Mouse (Mus musculus) left cerebral cortex, adult 2 months (tissue): Measurements from ENCODE around the gene Tenm4. TPM values are rescaled to one million over a fixed set of nuclear protein-coding genes. Genes with fewer than 3 reads are reported as not detected.

Experiments
- DNase-seq, 2 experiments: peaks; one replicate each; pipeline ENCODE4 v3.0.0; 2021 to 2022; ENCODE audit warnings: low spot score in 2 of 2, mixed read lengths in 1 of 2; ENCODE audit errors: extremely low spot score in 1 of 2
- H3K27ac ChIP-seq: fragments of 200-600 bp; 2 replicates; pipeline ENCODE4 v1.8.1; 2022
- H3K4me3 ChIP-seq: fragments of 200-600 bp; 2 replicates; pipeline ENCODE4 v1.8.1; 2022
- CTCF ChIP-seq: fragments of 200-600 bp; IDR thresholded peaks from 2 replicates; pipeline ENCODE4 v1.8.1; 2022; ENCODE audit warnings: antibody characterized with exemption, mild to moderate bottlenecking, moderate library complexity
- intact Hi-C: fragments of 180-260 bp; cut with DNase I; formaldehyde crosslinking; loops from one replicate; pipeline ENCODE4 v1.15.1; 2025
- total RNA-seq, 2 experiments: library from RNA; stranded (reverse); gene quantifications; 2 replicates each; pipeline ENCODE4 v1.2.3; 2021

Tenm4 gene
- total RNA-seq, 2 experiments from 2014 or later: 158 to 160 TPM

- intact Hi-C loops: loop anchor here (5.0 to 10.0 kb wide), 2 partner anchors 401 to 763 kb away; no protein-coding TSS in a partner anchor
- DNase-seq: no peak
- Histone ChIP-seq H3K27ac (no peak overlapping the region), H3K4me3 (no peak overlapping the region)
- no peak for TF ChIP-seq CTCF
Measured at GRCm38 (mm10) chr7:96154025-96154424, 17.0 kb upstream of the Tenm4 start.

GRCm38 (mm10) chr7:96156481-96157255 is 14.4 kb upstream of the Tenm4 start:
- no peak for TF ChIP-seq CTCF
- intact Hi-C loops: loop anchor here (10.0 kb wide), 1 partner anchor 398 kb away; no protein-coding TSS in a partner anchor
- DNase-seq: no peak
- H3K4me3 ChIP-seq: no peak overlapping the region
- no peak overlapping the region for H3K27ac ChIP-seq

GRCm38 (mm10) chr7:96164141-96164540 is 6.9 kb upstream of the Tenm4 start:
- H3K27ac ChIP-seq: no peak overlapping the region
- no peak for TF ChIP-seq CTCF
- intact Hi-C loops: no loop called here
- no peak for DNase-seq
- no peak overlapping the region for H3K4me3 ChIP-seq

- DNase-seq: no peak
- intact Hi-C loops: no loop called here
- TF ChIP-seq CTCF: no peak
- H3K27ac ChIP-seq: no peak overlapping the region
- no peak overlapping the region for H3K4me3 ChIP-seq
Measured at GRCm38 (mm10) chr7:96168921-96169320, 2.1 kb upstream of the Tenm4 start.

GRCm38 (mm10) chr7:96171596-96172563 is 834 bp downstream of the Tenm4 start:
- intact Hi-C loops: no loop called here
- Histone ChIP-seq H3K4me3 (no peak overlapping the region), H3K27ac (no peak overlapping the region)
- TF ChIP-seq CTCF: no peak
- DNase-seq: no peak

GRCm38 (mm10) chr7:96176781-96177180 is 5.7 kb downstream of the Tenm4 start:
- H3K27ac ChIP-seq: no peak overlapping the region
- DNase-seq: no peak
- TF ChIP-seq CTCF: no peak
- intact Hi-C loops: no loop called here
- no peak overlapping the region for H3K4me3 ChIP-seq

- no peak for TF ChIP-seq CTCF
- intact Hi-C loops: no loop called here
- DNase-seq: no peak
- H3K27ac ChIP-seq: no peak overlapping the region
- H3K4me3 ChIP-seq: no peak overlapping the region
Measured at GRCm38 (mm10) chr7:96181751-96182150, 10.7 kb downstream of the Tenm4 start.

GRCm38 (mm10) chr7:96183195-96183594 is 12.1 kb downstream of the Tenm4 start:
- H3K27ac ChIP-seq: no peak overlapping the region

GRCm38 (mm10) chr7:96185411-96185810 is 14.4 kb downstream of the Tenm4 start:
- intact Hi-C loops: no loop called here
- DNase-seq: no peak
- Histone ChIP-seq H3K4me3 (no peak overlapping the region), H3K27ac (no peak overlapping the region)
- no peak for TF ChIP-seq CTCF

More at GRCm38 (mm10) chr7:96183195-96183594, 12.1 kb downstream of the Tenm4 start:
- no peak overlapping the region for H3K4me3 ChIP-seq
- no peak for TF ChIP-seq CTCF
- intact Hi-C loops: no loop called here
- no peak for DNase-seq

- intact Hi-C loops: no loop called here
Measured at GRCm38 (mm10) chr7:96203812-96204560, 32.9 kb downstream of the Tenm4 start.

GRCm38 (mm10) chr7:96204809-96205350 is 33.8 kb downstream of the Tenm4 start:
- Histone ChIP-seq H3K27ac (no peak overlapping the region), H3K4me3 (no peak overlapping the region)
- intact Hi-C loops: loop anchor here (5.0 kb wide), 1 partner anchor 718 kb away; no protein-coding TSS in a partner anchor
- no peak for TF ChIP-seq CTCF
- DNase-seq: no peak

More at GRCm38 (mm10) chr7:96203812-96204560, 32.9 kb downstream of the Tenm4 start:
- no peak for DNase-seq
- H3K27ac ChIP-seq: no peak overlapping the region
- no peak overlapping the region for H3K4me3 ChIP-seq
- no peak for TF ChIP-seq CTCF
